Mouse (Mus musculus): ENCODE measurements around the gene Bbof1.

DNA sequence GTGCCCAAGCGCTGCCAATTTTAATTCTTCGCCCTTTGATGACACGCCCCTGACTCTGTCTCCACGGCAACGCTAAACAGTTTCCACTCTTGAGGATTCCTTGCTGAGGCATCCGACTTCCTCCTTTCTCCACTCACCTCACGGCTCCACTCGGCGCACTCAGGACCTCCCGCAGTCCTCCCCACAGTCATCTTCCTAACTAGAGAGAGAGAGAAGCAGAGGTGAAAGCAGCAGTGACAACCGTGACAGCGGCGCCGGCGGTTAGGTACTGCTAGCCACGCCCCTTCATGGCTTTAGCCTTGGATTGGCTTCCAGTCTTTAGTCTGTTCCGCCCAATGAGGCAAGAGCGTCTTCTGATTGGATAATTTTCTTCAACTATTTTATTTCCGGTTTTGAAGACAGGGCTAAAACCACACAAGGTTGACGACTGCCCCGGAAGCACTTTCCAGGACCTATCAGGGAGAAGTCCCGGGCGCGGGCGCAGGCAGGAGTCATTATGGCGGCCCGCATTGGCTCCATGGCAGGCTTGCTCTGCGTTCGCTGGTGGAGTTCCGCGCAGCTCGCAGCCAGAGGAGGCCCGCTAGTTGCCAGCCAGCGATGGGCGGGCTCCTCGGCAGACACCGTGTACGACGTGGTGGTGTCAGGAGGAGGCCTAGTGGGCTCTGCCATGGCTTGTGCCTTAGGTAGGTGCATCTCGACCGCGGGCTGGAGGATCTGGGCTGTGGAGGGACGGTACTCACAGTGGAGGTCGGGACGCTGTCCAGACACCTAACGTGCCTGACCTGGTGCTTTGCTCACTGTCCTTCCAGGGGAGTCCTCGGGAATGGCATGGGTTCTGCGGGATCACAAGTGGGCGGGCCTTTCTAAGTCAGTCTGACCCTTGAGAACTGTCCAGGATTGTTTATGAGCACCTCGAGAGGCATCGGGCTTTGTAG is 47.0 kb upstream of the Bbof1 start, which contains the start of the genes Coq6 and Fam161b:
- peak; percentile 92 for TF ChIP-seq POLR2A (IDR thresholded peaks at IDR 0.05; ENCODE audit: control insufficient read depth, low read depth, low read length)
- no peak for TF ChIP-seq CTCF (IDR thresholded peaks at IDR 0.05; ENCODE audit: control insufficient read depth, insufficient read depth, insufficient replicate concordance, low read depth, low read length)
